Mouse (Mus musculus) spleen, postnatal 4 days (tissue): Measurements from ENCODE around the gene St3gal4.

Source experiments
- DNase-seq, 2 experiments: peaks; one replicate each; pipeline ENCODE4 v3.0.0; 2022; ENCODE audit warnings: low spot score in 2 of 2

Gene St3gal4

GRCm38 (mm10) chr9:35128564-35128963 lies 9.5 kb upstream of the St3gal4 start:
- DNase-seq = no peak

DNA sequence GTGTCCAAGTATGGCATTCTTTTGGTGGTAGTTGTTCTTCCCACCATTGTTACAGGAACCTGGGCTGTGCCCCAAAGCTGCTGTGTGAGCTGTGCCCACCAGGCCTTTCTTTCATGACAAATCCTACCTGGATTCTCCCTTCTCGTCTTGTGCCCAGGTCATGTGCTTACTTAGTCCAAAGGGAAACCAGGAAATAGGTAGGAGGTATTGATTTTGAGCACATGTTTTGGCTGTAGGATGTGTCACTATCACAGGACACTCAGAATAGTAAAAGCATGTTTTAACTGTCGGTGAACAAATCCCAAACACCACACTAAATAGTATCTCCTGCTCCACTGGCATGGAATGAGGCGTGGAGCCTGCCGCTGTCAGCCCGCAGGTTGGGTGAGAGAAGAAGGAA lies 8.5 kb upstream of the St3gal4 start:
- no peak for DNase-seq

DNA sequence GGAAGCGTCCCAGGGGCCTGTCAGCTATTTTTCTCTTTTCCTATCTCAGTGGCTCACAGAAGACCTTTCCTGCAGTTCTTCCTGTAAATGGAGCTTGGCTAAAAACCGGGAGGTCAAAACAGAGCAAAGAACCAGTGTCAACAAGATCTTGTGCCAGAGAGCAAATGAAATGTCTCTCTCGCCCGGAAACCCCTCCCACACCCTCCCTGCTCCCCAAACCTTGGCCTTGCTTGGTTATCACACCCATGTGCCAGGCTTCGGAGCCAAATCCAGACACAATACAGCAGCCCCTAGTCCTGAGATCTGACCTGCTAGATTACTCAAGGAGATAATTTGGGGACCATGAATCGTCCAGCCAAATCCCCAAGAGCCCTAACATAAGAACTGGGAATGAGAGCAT lies 8.1 kb upstream of the St3gal4 start:
- no peak for DNase-seq

DNA sequence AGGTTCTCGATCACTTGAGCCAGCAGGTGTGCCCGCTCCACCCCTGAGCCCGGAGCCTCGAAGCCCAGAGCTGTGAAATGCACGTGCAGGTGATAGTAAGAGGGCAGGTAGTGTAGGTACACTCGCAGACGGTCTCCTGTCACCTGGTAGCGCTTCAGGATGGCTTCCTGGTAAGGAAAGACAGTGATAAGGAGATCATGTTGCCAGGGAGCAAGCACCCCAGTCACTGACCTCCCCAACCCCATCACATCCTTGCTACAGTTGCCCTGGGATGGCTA lies 5.5 kb upstream of the St3gal4 start:
- DNase-seq = no peak

GRCm38 (mm10) chr9:35123804-35124677 lies 5.0 kb upstream of the St3gal4 start:
- no peak for DNase-seq

- no peak for DNase-seq
Observed at GRCm38 (mm10) chr9:35123456-35123803, 4.4 kb upstream of the St3gal4 start.

- DNase-seq = peak in 1 of 2 experiments; percentile 73
Observed at GRCm38 (mm10) chr9:35122551-35123266, 3.6 kb upstream of the St3gal4 start.

DNA sequence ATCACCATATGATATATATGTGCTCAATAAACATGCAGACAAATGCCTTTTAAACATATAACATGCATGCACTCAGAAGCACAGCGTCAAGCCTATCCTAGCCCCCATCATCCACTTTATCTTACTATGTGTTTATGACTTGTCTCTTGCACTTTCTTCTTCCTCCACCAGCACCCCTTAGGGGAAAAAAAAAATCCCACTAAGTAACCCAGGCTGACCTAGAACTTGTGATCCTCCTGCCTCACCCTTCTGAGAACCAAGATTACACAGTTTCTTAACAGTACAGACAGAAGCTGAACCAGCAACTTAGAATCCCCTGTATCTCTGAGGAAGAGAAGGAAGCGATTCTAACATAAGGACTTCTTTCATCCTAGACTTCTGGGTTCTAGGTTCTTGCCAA lies 505 bp downstream of the St3gal4 start:
- no peak for DNase-seq

GRCm38 (mm10) chr9:35117384-35118295 lies 1.4 kb downstream of the St3gal4 start:
- peak in 1 of 2 experiments; percentile 60 for DNase-seq

- DNase-seq = peak; percentile 85 to 91
Observed at GRCm38 (mm10) chr9:35116391-35117381, 2.4 kb downstream of the St3gal4 start.

DNA sequence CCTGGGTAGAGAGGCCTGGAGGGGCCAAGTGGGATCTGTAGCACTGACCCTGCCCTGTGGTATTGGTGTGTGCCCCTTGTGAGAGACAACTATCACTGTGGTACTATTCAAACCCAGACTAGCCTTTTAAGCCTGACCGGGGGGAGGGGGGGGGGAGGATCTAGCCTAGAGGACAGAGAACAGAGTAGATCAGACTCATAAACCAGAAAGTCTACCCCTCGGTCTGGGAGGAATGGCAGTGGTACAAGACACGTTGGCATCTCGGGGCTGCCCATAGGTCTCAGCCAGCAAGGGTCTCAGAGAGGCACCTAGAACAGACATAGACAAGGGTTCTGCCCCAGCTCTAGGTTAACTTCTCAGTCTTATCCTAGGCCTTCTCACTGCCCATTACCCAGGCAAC lies 3.3 kb downstream of the St3gal4 start:
- DNase-seq = no peak

- no peak for DNase-seq
Observed at GRCm38 (mm10) chr9:35115299-35115698, 3.8 kb downstream of the St3gal4 start.

GRCm38 (mm10) chr9:35114234-35114633 lies 4.8 kb downstream of the St3gal4 start:
- DNase-seq = no peak

- no peak for DNase-seq
Observed at GRCm38 (mm10) chr9:35111941-35112595, 7.0 kb downstream of the St3gal4 start.

DNA sequence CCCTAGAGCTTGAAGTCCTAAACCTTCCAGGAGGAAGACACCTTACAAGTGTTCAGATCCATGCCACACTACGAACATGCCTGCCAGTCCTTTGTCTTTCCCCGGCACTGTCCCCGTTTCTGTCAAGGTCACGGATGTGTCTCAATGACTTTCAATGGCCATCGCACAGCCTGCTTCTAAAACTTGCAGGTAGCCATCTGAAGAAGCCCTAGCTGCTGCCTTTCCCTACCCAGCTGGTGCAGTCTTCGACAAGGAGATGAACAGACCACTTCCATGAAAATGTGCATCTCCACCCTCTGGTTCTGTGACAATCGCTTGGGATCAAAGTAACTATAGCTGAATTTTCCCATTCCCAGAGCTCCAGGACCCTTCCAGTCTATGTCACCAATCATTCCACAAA lies 7.6 kb downstream of the St3gal4 start:
- DNase-seq = no peak

DNA sequence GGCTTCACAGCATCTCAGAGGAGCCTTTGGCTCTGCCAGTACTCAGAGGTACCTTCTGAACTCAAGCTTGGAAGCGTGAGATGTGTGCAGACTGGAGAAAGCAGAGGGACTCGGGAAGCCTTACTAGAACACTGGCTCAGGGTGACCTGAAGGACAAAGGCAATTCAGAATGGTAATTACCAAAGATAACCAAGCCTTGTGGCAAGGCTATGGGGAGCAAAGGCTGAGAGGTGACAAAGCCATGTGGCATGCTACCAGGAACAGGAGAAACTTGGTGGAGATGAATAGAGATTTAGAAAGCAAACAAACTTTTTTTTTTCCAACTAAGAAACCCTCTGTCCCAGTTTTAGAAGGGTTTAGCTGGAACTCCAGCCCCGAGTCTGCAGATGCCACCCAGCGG lies 8.5 kb downstream of the St3gal4 start:
- DNase-seq = no peak

- no peak for DNase-seq
Observed at GRCm38 (mm10) chr9:35110051-35110450, 9.0 kb downstream of the St3gal4 start.

GRCm38 (mm10) chr9:35108916-35109315 lies 10.2 kb downstream of the St3gal4 start:
- DNase-seq = no peak

DNA sequence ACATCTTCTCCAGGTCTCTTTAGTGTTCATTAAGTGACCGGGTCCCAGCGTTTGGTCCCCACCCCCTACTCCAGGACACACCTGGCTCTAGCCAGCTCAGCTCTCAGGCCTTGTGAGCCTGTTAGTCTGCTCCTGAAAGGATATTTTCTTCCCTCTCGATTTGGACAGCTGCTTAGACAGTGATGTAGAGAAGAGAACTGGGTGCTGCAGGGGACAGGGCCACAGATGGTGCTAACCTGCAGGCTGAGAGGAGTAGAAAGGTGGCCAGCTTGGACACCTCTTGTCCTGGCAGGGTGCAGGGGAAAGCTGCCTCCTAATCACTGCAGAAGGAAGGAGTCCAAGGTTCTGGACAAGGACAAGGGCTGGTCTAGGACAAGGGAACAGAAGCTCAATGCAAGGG lies 11.0 kb downstream of the St3gal4 start:
- DNase-seq = no peak

DNA sequence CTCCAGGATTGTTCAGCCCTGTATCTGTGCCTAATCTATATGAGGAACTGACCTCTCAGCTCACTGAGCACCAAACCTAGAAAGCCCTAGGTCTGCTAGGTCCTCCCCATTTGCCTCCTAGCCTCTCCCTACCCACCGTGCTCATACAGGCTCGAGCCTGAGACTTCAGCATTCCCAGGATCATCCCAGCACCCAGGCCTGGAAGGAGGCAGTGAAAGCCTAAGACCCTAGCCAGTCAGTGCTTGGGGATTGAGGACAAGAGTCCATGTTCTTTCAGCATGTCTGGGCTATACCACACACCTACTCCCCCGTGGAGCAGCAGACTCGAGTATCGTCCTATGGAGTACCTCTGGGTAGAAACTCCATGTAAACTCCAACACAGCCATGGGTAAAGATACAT lies 11.7 kb downstream of the St3gal4 start:
- no peak for DNase-seq
